Mouse (Mus musculus): Measurements from ENCODE around the gene Rcor2. TPM values are rescaled to one million over a fixed set of nuclear protein-coding genes. Genes with fewer than 3 reads are reported as not detected.

Gene Rcor2
- polyA plus RNA-seq, 1 experiment from 2014 or later: 1.5 TPM

GRCm38 (mm10) chr19:7239574-7239973, 27.6 kb upstream of the Rcor2 start:
- Histone ChIP-seq H3K27ac (ENCODE audit: low read depth, low read length) (no peak overlapping the region), H3K4me1 (replicated peaks; ENCODE audit: control insufficient read depth, insufficient read depth, low read length) (no peaks in the 10 kb centered on the region), H3K4me2 (replicated peaks; ENCODE audit: low read depth) (peak overlapping the region; percentile 99), H3K9me3 (ENCODE audit: control insufficient read depth) (no peaks in the 10 kb centered on the region), H3K9ac (ENCODE audit: low read depth, low read length) (no peak overlapping the region), H3K27me3 (replicated peaks; ENCODE audit: control insufficient read depth, insufficient read depth, low read length) (no peaks in the 10 kb centered on the region), H3K4me3 (ENCODE audit: low read depth, low read length) (0 out of 2 replicates have a peak overlapping the region, but pooled peaks have one; percentile 85), H3K36me3 (ENCODE audit: control insufficient read depth, insufficient read depth) (peaks cover 15% of the 10 kb centered on the region)
- 78% methylated on average over 3 of the region's 3 CpGs for WGBS
- no peak for ATAC-seq
- no peak for TF ChIP-seq CTCF (IDR thresholded peaks at IDR 0.05; ENCODE audit: low read depth)

DNA sequence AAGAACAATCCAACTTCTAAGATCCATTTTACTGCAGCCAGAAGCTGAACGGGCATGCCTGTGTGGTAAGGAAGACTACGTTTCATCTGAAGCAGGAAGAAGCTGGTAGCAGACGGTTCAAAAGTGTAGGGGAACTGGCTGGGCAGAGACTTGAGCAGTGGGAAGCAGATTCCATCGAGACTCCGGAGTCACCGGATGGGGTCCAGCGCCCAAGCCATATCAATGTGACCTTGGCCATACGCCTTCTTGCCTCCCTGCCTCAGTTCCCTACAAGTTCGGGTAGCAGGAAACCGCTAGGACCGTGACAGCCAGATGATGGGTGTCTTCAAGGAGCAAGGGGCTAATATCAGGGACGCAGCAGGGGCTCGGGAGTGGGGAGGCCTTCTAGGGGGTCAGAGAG, 26.8 kb upstream of the Rcor2 start:
- 1% methylated on average over 13 of the region's 13 CpGs for WGBS
- peak overlapping the region; percentile 99 for H3K4me2 ChIP-seq (replicated peaks; ENCODE audit: low read depth)
- H3K27ac ChIP-seq (ENCODE audit: low read depth, low read length): peak overlapping the region; percentile 77
- no peaks in the 10 kb centered on the region for H3K27me3 ChIP-seq (replicated peaks; ENCODE audit: control insufficient read depth, insufficient read depth, low read length)
- H3K4me3 ChIP-seq (ENCODE audit: low read depth, low read length): peak overlapping the region; percentile 85
- no peak for TF ChIP-seq CTCF (IDR thresholded peaks at IDR 0.05; ENCODE audit: low read depth)
- no peaks in the 10 kb centered on the region for H3K9me3 ChIP-seq (ENCODE audit: control insufficient read depth)
- no peak for ATAC-seq
- peak overlapping the region; percentile 79 for H3K9ac ChIP-seq (ENCODE audit: low read depth, low read length)
- H3K36me3 ChIP-seq (ENCODE audit: control insufficient read depth, insufficient read depth): peaks cover 15% of the 10 kb centered on the region
- no peaks in the 10 kb centered on the region for H3K4me1 ChIP-seq (replicated peaks; ENCODE audit: control insufficient read depth, insufficient read depth, low read length)

- no peaks in the 10 kb centered on the region for H3K4me1 ChIP-seq (replicated peaks; ENCODE audit: control insufficient read depth, insufficient read depth, low read length)
- H3K9ac ChIP-seq (ENCODE audit: low read depth, low read length): peak within 1 kb of the TSS; percentile 79
- H3K27me3 ChIP-seq (replicated peaks; ENCODE audit: control insufficient read depth, insufficient read depth, low read length): no peaks in the 10 kb centered on the region
- 1% methylated on average over 78 of the region's 80 CpGs for WGBS
- no peaks in the 10 kb centered on the region for H3K9me3 ChIP-seq (ENCODE audit: control insufficient read depth)
- H3K36me3 ChIP-seq (ENCODE audit: control insufficient read depth, insufficient read depth): peaks cover 13% of the 10 kb centered on the region
- H3K4me2 ChIP-seq (replicated peaks; ENCODE audit: low read depth): peak within 1 kb of the TSS; percentile 99
- TF ChIP-seq CTCF (IDR thresholded peaks at IDR 0.05; ENCODE audit: low read depth): no peak
- peak within 1 kb of the TSS; percentile 77 for H3K27ac ChIP-seq (ENCODE audit: low read depth, low read length)
- ATAC-seq: peak; percentile 97
- H3K4me3 ChIP-seq (ENCODE audit: low read depth, low read length): peak within 1 kb of the TSS; percentile 85
Observed at GRCm38 (mm10) chr19:7240782-7241690, 26.1 kb upstream of the Rcor2 start, which contains the start of gene Naa40. Gene Naa40 (minus strand): TSS chr19:7241183.

DNA sequence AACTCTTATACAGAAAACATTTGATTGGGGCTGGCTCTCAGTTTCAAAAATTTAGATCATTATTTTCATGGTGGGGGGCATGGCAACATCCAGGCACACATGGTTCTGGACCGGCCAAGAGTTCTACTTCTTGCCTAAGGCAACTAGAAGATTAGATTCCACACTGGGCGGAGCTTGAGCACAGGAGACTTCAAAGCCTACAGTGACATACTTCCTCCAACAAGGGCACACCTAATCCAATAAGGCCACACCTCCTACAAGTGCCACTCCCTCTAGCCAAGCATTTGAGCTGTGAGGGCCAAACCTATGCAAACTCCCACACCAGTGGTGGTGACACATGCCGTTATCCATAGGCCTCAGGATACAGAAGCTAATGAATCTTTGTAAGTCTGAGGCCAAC, 21.1 kb upstream of the Rcor2 start:
- H3K36me3 ChIP-seq (ENCODE audit: control insufficient read depth, insufficient read depth): no peaks in the 10 kb centered on the region
- no peaks in the 10 kb centered on the region for H3K4me1 ChIP-seq (replicated peaks; ENCODE audit: control insufficient read depth, insufficient read depth, low read length)
- no peak overlapping the region for H3K4me3 ChIP-seq (ENCODE audit: low read depth, low read length)
- no peak for TF ChIP-seq CTCF (IDR thresholded peaks at IDR 0.05; ENCODE audit: low read depth)
- ATAC-seq: peak; percentile 24; the same call in 1 of the 2 replicates
- H3K27ac ChIP-seq (ENCODE audit: low read depth, low read length): no peak overlapping the region
- no peaks in the 10 kb centered on the region for H3K9me3 ChIP-seq (ENCODE audit: control insufficient read depth)
- H3K4me2 ChIP-seq (replicated peaks; ENCODE audit: low read depth): no peak overlapping the region
- H3K27me3 ChIP-seq (replicated peaks; ENCODE audit: control insufficient read depth, insufficient read depth, low read length): no peaks in the 10 kb centered on the region
- no peak overlapping the region for H3K9ac ChIP-seq (ENCODE audit: low read depth, low read length)
- WGBS: 67% methylated on average over 3 of the region's 3 CpGs

DNA sequence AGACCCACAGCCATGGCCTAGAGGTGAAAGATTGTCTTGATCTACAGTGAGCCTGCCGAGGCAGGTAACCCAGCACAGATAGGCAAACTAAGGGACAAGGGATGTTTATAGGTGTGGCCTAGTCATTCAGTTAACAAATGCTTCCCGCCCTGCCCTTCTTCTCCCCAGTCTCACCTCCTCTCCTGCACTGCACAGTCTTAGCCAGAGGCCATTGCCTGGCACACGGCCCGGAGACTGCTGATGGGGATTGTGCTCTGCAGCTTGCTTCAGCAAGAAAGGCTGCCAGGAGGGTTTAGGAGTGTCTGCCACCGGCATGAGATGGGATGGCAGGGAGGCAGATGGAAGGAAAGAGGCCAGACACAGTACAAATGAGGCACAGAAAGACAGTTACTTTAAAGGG, 9.2 kb upstream of the Rcor2 start:
- no peaks in the 10 kb centered on the region for H3K9me3 ChIP-seq (ENCODE audit: control insufficient read depth)
- no peak for ATAC-seq
- no peaks in the 10 kb centered on the region for H3K4me1 ChIP-seq (replicated peaks; ENCODE audit: control insufficient read depth, insufficient read depth, low read length)
- 57% methylated on average over 5 of the region's 5 CpGs for WGBS
- no peak overlapping the region for H3K27ac ChIP-seq (ENCODE audit: low read depth, low read length)
- H3K27me3 ChIP-seq (replicated peaks; ENCODE audit: control insufficient read depth, insufficient read depth, low read length): no peaks in the 10 kb centered on the region
- no peaks in the 10 kb centered on the region for H3K36me3 ChIP-seq (ENCODE audit: control insufficient read depth, insufficient read depth)
- H3K9ac ChIP-seq (ENCODE audit: low read depth, low read length): no peak overlapping the region
- no peak overlapping the region for H3K4me3 ChIP-seq (ENCODE audit: low read depth, low read length)
- no peak for TF ChIP-seq CTCF (IDR thresholded peaks at IDR 0.05; ENCODE audit: low read depth)
- no peak overlapping the region for H3K4me2 ChIP-seq (replicated peaks; ENCODE audit: low read depth)

- H3K36me3 ChIP-seq (ENCODE audit: control insufficient read depth, insufficient read depth): no peaks in the 10 kb centered on the region
- no peak overlapping the region for H3K9ac ChIP-seq (ENCODE audit: low read depth, low read length)
- H3K4me1 ChIP-seq (replicated peaks; ENCODE audit: control insufficient read depth, insufficient read depth, low read length): no peaks in the 10 kb centered on the region; the same call in 1 of the 2 replicates
- H3K27me3 ChIP-seq (replicated peaks; ENCODE audit: control insufficient read depth, insufficient read depth, low read length): no peaks in the 10 kb centered on the region
- no peak for TF ChIP-seq CTCF (IDR thresholded peaks at IDR 0.05; ENCODE audit: low read depth)
- no peak overlapping the region for H3K4me3 ChIP-seq (ENCODE audit: low read depth, low read length)
- no peak overlapping the region for H3K4me2 ChIP-seq (replicated peaks; ENCODE audit: low read depth)
- ATAC-seq: no peak
- WGBS: 94% methylated on average over 1 of the region's 1 CpGs
- H3K27ac ChIP-seq (ENCODE audit: low read depth, low read length): no peak overlapping the region
- no peaks in the 10 kb centered on the region for H3K9me3 ChIP-seq (ENCODE audit: control insufficient read depth)
Observed at GRCm38 (mm10) chr19:7261476-7261875, 5.6 kb upstream of the Rcor2 start.
